Mouse (Mus musculus): Measurements from ENCODE around the gene Mpg. TPM values are rescaled to one million over a fixed set of nuclear protein-coding genes. Genes with fewer than 3 reads are reported as not detected.
"Not testable (repeated sequence)": the region's sequence is repeated elsewhere in the genome, so short reads cannot be mapped to it uniquely, and the experiment has no call there.

Mpg gene
- total RNA-seq, 2 experiments from 2014 or later: 16.2 to 16.3 TPM

DNA sequence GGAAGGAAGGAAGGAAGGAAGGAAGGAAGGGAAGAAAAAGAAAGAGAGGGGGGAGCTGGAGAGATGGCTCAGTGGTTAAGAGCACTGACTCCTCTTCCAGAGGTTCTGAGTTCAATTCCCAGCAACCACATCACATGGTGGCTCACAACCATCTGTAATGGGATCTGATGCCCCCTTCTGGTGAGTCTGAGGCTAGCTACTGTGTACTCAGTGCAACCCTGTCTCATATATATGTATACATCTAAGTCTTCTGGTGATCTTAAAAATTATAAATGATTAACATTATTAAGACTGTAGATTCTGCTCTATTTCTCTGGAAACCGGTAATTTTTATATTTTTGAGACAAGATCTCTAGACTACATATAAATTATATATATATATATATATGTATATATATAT lies 25.3 kb upstream of the Mpg start:
- DNase-seq (ENCODE audit: low spot score in 2 of 2): not testable (repeated sequence)

DNA sequence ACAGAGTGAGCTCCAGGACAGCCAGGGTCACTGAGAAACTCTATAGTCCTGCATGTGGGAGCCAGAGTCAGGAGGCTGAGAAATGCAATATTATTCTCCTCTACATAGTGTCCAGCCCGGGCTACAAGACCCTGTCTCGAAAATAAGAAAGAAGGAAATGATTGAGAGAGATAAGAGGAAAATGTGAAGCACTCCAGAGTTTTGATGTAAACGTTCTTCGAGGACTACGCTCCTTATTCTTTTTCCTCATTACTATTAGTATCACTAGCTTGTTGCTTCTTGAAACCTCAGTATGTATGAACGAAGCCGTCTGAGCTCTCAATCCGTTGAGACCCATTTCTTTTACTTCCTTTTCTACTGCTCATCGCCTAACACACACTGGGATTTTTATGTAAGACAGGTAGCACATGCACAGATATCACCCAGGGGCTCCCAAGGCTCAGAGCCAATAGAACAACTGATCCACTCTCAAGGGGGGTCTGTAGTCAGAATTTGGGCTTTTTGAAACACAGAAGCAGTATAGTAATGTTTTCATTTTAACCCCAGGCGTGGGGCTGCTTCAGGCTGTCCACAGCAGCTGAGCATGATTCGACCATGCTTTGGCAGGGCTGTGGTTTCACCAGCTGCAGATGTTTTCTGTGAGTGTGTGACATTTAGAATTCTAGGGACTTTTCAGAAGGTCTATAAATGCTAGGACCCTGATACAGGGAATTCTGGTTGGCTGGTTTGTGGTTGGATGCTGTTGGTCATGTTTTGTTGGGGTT lies 24.2 kb upstream of the Mpg start:
- DNase-seq (ENCODE audit: low spot score in 2 of 2): no peak

DNA sequence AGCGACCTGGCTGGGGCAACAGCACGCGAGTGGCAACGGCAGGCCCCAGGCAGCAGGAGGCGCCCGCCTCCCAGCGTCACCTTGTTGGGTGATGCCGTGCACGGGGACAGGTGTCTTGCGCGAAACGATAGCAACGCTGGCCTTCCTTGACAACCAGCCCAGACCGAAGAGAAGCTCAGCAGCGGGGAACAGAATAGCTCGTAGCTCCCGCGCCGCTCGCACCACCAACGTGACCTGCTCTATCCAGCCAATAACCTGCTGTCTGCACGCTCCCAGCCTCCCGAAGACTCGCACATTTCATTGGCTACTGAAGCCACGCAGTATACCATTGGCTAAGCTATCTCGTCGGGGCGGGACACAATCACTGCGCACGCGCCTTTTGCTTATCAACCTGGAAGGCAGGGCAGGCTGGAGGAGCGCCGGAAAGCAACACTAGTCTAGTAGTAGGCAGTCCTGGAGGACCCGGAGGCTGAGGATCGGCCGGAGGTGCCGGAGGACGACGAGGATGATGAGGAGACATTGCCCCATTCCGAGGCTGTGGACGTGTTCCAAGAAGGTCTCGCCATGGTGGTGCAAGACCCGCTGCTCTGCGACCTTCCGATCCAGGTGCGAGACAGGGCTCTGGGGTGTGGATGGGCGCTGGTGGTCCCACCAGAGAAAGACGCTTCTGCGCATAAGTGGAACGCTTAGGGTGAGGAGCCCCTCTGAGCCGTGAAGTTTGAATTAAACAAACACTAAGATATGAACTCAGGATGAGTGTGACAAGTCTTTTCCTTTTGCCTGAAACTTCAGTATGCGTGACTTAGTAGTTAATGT lies 21.0 kb upstream of the Mpg start, which contains the start of gene Snrnp25:
TSS of gene Snrnp25 (plus strand) at position 358 of the 816 bp plus-strand sequence.
- DNase-seq (ENCODE audit: low spot score in 2 of 2): peak; percentile 92 to 98

GRCm38 (mm10) chr11:32210623-32211022 lies 15.7 kb upstream of the Mpg start:
- DNase-seq (ENCODE audit: low spot score in 2 of 2): no peak

DNA sequence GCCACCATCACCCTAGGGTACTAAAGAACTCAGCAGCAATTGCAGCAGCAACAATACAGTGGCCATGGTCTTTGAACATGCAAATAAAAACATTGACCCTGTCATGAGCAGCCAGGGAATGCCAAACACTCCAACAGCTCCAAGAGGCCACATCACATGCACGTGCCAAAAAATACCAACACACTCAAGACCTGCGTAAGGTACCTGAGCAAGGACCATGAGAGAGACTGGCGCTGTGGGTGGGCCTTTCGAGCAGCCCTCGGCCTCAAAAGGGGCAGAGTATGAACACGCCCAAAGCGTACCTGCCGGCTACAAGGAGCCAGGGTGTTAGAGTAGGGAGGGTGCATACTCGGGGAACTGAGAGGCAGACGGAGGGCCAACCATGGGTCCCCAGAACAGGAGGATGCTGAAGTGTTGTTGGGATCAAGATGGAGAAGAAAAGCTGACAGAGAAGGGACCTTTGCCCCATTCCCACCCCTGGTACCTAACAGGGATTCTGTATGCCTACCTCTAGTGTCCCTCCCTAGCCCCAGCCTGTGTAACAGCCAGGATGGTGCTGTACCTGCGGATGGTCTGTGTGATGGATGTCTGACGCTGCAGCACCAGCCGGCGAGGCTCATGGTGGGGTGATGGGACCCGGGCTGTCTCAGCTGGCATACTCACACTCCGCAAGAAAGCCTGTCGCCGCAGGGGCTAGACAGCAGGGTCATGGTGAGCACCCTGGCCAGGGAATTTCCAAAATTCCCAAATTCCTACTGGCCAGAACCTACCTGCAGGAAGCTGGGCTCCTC lies 10.7 kb upstream of the Mpg start:
- DNase-seq (ENCODE audit: low spot score in 2 of 2): no peak

GRCm38 (mm10) chr11:32216851-32217250 lies 9.5 kb upstream of the Mpg start:
- DNase-seq (ENCODE audit: low spot score in 2 of 2): peak in 1 of 2 experiments; percentile 77

GRCm38 (mm10) chr11:32218501-32219050 lies 7.7 kb upstream of the Mpg start:
- no peak for DNase-seq (ENCODE audit: low spot score in 2 of 2)

DNA sequence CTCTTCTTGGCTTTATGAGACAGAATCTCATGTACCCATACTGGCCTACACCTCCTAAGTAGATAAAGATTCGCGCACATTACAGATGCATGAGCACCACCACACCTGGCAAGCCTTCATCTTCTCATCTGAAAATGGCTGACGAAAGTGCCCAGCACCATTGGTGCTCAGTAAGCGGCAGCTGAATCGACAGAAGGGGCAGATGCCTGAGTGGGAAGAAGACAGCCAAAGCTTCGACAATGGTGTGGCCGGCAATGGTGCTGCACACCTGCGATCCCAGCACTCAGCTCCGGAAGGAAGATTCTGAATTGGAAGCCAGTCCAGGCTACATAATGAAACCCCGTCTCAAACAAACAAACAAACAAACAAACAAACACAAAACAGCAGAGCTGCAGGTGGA lies 7.0 kb upstream of the Mpg start:
- DNase-seq (ENCODE audit: low spot score in 2 of 2): peak in 1 of 2 experiments; percentile 63

GRCm38 (mm10) chr11:32220607-32221224 lies 5.6 kb upstream of the Mpg start:
- DNase-seq (ENCODE audit: low spot score in 2 of 2): no peak

DNA sequence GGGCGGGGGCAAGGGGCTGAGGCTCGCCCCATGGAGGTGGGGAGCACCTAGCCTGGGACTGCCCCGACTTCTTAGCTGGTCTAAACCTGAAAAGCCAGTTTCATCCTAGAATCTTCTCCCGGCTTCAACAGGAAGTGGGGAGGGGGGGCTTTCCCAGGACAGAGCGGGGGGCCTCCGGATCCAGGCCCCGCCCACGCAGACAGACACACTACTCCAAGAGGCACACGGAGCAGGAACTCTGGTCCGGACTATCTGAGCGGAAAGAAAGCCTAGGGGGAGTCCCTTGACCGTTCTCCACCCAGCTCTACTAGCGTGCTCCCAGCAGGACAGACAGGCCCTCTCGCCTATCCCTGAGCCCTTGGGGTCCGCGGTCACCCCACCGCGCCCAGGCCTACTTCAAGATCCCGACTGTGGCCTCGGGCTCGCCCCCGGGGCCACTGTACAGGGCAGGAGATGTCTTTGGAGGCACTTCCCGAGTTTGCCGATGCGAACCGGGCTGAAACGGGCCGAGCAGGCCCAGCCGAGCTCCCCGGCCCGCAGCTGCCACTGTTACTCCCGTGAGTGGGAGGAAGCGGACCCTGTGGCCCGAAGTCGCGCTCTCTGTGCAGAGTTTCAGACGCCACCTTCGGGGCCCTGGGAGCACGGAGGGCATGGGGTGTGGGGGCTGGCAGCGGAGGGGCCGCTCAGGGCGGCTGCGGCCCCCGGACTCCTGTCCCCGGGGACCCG lies 4.9 kb upstream of the Mpg start:
- no peak for DNase-seq (ENCODE audit: low spot score in 2 of 2)

DNA sequence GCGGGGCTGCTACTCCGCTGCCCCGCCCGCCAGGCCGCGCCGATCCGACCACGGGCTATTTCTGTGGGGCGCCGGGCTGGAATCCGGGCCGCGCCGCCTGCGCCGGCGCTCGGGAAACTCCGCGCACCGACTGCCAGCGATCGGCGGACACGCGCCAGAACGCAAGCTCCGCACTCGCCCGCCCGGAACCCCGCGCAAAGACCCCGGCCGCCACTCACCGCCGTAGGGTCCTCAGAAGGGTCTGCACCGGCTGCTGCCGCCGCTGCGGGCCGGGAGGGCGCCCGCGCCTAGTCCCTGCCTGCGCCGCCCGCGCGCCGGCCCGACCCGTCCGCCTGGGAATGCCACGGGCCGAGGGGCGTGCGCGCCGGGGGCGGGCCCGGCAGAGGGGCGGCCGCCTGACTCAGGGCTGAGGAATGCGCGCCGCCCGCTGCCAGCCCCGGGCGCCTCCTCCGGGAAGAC lies 4.3 kb upstream of the Mpg start, which contains the start of gene Rhbdf1:
TSS of gene Rhbdf1 (minus strand) at position 350 of the 459 bp plus-strand sequence.
- DNase-seq (ENCODE audit: low spot score in 2 of 2): no peak

GRCm38 (mm10) chr11:32222570-32223194 lies 3.6 kb upstream of the Mpg start:
- DNase-seq (ENCODE audit: low spot score in 2 of 2): no peak

- DNase-seq (ENCODE audit: low spot score in 2 of 2): no peak
These were observed 2.9 kb upstream of the Mpg start for GRCm38 (mm10) chr11:32223297-32223967.

GRCm38 (mm10) chr11:32224468-32225139 lies 1.7 kb upstream of the Mpg start:
- DNase-seq (ENCODE audit: low spot score in 2 of 2): no peak

- DNase-seq (ENCODE audit: low spot score in 2 of 2): no peak
These were observed 842 bp upstream of the Mpg start for GRCm38 (mm10) chr11:32225222-32226104.

DNA sequence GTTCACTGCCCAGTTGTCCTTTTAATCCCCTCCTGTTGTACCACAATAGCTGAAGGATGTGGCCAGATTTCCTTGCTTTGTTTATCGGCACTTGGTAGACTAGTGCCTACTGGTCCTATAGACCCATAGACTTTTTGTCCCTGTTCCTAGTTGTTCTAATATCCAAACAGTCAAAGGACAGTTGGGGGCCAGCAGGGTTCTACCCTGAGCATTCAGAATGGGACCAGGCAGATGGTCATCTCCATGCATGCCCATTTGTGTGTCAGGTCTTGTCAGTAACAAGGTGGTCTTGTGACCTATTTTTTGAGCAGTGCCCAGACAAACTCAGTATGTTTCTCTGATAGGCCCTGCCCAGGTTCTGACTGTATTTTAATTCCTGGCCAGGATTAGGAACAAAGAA lies 736 bp downstream of the Mpg start:
- no peak for DNase-seq (ENCODE audit: low spot score in 2 of 2)

DNA sequence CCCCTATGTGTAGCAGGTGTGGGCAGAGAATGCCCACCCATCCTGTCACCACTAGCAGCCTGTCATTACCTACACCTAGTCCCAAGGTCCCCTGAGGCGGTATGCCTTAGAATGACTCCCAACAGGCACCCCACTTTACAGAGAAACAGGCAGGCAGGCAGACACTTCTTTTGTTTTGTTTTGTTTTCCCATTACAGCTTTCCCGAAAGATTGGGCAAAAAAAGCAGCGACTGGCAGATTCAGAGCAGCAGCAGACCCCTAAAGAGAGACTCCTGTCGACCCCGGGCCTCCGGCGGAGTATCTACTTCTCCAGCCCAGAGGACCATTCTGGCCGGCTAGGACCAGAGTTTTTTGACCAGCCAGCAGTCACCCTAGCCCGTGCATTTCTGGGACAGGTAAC lies 1.2 kb downstream of the Mpg start:
- DNase-seq (ENCODE audit: low spot score in 2 of 2): no peak
